Mouse (Mus musculus): ENCODE measurements at regions not wholly inside any gene's neighbourhood (a gene's known extent, or its start where the extent isn't known, plus 50 kb on each side); places are given as distances from the start of the nearest gene placed in this dataset.

DNA sequence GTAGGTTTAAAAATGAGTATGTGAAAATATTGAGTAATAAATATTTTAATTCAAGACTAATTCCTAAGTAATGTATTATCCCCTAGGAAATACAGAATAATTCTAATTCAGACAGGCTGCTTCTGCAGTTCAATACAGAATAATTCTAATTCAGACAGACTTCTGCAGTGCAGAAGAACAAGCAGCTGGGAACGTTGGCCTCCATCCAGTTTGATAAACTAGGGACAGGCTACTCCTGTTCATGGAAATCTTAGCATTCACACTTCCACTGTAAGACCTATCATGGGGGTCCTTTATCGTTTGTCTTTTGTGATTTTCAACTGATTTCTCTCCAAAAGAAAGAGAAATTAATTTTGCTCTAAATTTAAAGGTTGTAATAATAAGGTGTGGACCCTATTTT, 319.2 kb downstream of the Kctd12 start:
- in situ Hi-C loops (cut with MboI, MseI), result no loop called here

DNA sequence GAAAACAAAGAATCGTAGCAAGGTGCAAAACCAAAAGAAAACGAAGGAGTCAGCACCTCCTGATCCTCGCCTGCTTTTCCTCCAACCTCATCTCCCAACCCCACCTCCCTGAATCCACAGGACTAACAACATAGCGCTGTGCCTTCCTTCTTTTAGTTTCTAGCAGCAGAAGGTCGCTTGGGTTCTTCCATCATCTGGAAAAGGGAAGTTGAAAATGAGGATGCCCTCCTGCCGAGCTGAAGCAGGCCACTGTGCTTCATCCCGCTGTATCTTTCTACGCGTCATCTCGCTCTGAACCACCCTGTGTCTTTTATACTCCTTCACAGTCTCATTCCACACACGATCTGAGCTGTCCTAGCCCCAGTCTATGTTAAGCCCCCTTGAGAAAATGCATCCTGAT, 322.1 kb downstream of the Kctd12 start:
- in situ Hi-C loops (cut with MboI, MseI), result no loop called here

DNA sequence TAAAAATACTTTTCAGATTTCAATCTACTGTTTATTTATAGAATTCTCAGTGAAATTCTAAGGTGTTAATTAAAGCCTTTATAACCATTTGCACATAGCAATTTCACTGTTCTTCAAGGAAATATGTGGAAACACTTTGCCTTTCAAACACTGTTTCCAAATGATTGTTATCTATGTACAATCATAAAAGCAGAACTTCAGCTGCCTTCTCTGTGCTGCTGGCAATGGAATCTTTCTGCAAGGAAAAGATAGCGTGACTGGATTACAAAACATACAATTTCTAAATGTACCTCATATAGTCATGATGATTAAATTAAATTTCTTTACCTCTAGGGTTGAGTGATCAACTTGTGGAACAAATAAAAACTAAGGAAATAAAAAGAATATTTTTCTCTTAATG, 326.2 kb downstream of the Kctd12 start:
- in situ Hi-C loops (cut with MboI, MseI), result no loop called here

DNA sequence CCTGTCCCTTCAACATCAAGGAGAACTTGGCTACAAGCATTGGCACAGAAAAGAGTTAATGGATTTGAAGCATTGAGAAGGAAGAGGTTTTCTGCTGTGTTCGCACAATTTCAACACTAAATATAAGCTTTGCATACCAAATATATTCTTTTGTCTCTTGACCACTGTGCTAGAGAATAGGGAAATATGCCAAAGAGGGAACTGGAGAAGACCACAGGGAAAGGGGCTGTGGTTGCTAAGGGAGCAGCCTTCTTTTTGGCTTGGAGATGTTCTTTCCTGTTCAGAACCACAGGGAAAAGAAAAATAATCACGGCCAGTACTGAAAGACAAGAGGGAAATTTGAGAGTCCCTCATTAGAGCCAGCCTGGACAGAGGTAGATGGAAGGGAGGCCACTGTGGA, 352.8 kb downstream of the Kctd12 start:
- in situ Hi-C loops (cut with MboI, MseI), result no loop called here

DNA sequence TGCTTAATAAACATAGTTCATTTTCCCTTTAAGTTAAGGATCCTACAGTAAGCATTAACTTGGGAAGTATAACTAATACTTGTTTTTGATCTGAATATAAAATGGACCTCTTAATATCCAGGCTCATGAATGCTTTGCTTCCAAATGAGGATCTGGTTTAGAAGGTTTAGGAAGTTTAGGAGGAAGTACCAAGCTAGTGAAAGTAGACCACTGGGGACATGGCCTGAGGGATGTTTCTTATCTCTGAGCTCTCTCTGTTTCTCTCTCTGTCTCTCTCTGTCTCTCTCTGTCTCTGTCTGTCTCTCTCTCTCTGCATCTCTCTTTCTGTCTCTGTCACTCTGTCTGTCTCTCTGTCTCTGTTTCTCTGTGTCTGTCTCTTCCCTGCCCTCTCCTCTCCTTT, 360.9 kb downstream of the Kctd12 start:
- in situ Hi-C loops (cut with MboI, MseI), result no loop called here

DNA sequence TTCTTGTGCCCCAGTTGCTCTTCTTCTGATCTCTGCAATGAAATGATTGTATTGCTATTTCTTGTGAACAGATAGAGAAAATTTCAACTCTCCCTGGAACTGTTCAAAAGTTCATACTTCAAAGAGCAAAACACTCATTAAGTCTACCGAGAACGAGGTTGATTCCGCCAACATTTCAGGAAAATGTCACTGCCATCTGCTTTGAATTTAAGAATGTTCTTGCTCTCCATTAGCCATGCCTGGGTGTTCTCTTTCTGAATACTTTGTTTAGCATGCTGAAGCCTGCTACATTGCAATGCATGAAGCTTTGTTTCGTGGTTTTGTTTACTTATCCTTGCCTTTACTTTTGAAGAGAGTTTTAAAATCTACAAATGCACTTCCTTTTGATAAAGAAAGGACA, 363.4 kb downstream of the Kctd12 start:
- in situ Hi-C loops (cut with MboI, MseI), result no loop called here

DNA sequence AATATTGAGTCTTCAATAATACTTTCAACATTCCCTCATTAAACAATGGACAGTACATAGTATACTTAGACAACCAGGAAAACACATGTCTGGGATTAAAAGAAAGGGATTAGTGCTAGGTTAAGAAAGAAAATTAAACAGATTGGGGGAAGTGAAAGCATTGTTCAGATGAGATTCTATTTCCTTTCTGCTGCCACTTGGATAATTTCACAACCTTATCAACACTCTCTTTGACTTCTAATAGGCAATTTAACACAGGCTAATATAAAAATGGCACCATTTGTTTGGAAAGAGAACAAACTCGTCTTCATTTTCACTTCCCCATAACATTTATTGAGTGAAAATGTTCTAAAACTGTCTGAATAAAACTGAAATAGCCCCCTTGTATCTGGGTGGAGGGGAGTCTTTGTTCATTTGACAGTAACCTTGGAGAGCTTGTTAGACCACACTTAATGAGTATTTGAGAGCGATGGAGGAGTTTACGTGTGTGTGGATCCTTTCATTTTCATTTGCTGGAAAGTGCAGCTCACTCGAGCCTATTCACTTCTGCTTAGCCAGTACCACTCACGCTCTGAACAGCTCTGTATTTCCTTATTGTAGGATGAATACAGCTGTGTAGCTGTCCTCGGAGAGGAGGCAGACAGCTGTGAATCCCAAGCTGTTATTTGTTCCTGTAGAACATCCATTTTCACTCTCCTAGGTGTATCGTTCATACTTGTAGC, 366.7 kb downstream of the Kctd12 start:
- in situ Hi-C loops (cut with MboI, MseI), result no loop called here

DNA sequence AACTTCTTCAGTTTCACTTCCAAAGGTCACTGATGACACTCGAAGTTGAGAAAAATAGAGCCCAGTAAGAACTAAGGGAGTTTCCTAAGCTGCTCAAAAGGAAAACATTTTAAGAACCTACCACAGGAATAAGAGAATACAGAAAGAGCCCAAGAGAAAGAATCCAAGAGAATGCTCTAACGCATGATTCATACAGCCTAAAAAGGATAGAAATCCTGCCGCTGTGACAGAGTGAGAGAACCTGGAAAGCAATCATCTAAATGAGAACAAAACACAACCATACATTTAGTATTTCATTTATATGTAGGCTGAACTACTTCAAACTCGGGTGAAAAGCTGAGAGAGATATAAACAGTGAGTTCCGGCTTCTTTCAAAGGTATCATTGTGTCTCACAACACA, 376.4 kb downstream of the Kctd12 start:
- in situ Hi-C loops (cut with MboI, MseI), result no loop called here

DNA sequence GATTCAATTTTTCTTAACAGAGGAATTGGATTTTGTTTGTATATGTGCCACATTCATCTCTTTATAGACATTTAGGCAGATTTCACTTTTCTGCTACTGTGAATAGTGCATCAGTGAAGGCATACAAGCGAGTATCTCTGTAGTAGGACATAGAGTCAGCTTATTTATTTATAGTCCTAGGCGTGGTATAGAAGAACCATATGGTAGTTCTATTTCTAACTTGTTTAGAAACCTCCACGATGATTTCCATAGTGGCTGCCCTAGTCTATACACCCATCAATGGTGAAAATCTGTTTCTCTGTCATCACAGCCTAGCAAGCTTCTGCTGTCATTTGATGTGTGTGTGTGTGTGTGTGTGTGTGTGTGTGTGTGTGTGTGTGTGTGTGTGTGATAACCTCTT, 387.6 kb downstream of the Kctd12 start:
- in situ Hi-C loops (cut with MboI, MseI), result no loop called here

DNA sequence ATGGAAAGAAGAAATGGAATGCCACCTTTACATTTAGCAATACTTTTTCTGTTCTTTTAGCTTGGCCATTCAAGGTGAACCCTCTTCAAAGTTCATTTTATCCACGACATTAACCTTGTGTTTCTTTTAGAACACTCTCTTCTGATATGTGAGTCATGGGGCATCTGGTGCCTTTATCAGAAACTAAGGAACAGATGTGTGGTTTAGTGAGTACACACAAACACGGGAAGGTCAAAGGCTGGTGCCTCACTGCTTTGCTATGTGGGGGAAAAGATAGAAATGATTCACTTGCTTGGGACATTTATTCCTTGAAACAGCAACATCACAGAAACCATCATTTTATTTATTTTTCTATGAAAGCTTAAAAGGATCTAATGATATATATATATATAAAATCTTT, 428.7 kb downstream of the Kctd12 start:
- in situ Hi-C loops (cut with MboI, MseI), result no loop called here

DNA sequence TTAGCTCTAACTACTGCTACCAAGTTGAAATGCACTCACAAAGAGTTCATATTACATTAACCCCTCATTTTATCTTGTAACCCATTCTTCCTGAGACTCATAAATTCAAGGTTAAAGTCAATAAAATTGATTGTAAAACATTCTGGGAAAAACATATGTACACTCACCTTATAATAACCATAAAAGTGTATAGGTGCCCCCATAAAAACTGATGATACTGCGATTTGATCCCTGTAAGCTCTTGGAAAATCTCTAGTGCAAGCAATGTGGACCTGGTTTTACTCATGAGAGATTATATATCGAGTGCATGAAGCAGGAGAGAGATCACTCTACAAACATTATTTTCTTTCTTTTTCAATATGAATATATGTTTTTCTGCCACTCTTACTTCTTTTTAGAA, 429.8 kb downstream of the Kctd12 start:
- in situ Hi-C loops (cut with MboI, MseI), result no loop called here

DNA sequence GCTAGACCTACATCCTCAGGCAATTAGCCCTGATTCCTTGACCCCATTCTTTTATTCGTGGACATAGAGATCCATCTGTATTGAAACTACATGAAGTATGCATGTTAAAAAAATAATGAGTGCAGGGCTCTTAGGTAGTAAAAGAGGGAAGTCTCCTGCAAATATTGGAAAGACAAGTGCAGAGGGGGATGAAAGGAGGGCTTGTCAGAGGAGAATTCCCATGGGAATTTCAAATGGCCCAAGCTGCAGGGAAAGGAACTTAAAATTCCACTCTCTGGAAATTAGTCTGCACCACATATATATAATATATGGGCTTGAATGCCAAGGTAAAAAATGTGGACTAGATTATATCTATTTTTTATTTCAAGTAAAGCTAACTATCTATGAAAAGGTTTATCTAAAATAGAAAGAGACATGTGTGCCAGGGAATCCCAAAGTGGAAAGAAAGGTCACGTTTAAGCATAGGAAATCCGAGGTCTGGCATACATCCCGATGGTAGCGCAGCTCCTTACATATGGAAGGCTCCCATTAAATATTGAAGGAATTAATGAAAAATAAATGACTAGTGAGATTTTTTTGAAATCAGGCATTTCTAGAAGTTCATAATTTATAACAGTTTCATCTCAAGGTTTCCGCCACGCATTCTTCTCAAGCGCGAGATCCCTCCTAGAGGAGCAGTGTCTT, 457.4 kb downstream of the Kctd12 start:
- in situ Hi-C loops (cut with MboI, MseI), result no loop called here

DNA sequence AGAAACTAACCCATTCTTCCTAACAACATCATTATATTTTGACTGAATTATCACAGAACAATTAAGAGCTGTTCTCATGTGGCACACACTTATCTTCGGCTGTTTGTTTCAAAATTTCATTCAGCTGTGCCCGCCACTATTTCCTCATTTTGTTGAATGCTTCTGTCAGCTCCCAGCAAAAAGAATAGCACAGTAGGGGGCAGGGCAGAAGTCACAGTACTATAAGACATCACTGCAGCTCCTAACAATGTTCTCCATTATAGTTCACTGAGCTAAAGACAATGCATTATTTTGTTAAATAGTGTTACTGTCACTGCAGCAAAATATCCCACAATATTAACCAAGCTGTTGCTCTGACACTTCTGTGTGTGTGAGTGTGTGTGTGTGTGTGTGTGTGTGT, 465.7 kb downstream of the Kctd12 start:
- in situ Hi-C loops (cut with MboI, MseI), result no loop called here

DNA sequence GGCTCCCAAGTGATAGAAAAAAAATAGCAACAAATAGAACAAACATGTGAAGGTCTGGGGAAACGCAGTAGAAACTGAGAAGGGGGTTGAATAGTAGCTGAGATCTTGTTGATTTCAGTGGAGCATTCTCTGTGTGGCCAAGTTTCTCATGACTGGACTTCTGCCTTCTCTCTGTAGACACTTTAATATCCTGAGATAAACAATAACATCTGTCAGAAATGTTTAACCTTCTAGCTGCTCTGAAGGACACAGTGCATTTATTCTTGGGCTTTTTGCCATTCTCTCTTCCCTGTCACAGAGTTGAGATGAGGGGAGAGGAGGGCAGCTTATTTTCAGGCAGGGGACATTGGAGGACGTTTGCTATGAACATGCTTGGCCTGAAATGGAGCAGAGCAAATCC, 467.9 kb downstream of the Kctd12 start:
- in situ Hi-C loops (cut with MboI, MseI), result no loop called here

DNA sequence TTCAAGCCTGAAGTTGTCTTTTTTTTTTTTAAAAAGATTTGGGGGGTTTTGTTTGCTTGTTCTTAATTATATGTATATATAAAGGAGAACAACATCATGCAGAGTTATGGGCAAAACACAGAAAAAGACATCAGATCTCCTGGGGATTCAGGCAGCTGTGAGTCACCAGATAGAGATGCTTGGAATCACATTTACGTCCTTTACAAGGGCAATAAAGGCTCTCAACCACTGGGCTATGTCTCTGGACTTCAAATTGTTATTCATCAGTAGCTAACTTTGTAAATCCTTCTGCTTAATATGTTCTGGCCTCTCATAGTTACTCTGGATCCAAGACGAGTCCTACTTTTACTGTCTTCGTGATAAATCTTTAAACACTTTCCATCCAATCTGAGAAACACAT, 469.8 kb downstream of the Kctd12 start:
- in situ Hi-C loops (cut with MboI, MseI), result no loop called here

DNA sequence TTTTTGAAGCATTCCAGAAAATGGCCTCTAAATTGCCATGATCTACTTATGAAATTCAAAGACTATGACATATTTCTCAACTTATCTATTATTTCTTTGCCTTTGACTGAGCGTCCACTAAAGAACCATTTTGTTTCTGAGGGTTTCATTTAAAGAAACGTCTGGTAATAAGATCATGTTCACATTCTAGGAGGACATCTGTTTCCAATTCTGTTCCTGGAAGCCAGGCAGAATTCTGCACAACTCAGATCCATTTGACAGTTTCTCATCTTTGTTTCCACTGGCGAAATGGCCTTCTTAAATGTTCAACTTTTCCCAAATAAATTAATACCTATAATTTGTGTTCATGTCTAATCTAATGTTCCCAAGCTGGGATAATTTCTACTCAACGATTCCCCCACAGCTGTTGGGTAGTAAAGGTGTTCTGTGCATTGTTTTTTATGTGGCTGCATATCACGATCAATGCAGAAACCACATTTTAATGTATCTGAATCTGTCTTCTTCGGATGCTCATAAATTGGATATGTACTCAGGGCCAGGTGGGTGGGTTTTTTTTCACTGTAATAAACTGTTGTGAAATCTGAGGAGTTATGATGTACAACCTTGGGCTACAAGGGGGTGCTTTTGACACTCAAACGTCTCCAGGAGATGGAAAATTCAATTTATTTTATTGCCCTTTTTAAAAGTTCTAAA, 470.6 kb downstream of the Kctd12 start:
- in situ Hi-C loops (cut with MboI, MseI), result no loop called here

DNA sequence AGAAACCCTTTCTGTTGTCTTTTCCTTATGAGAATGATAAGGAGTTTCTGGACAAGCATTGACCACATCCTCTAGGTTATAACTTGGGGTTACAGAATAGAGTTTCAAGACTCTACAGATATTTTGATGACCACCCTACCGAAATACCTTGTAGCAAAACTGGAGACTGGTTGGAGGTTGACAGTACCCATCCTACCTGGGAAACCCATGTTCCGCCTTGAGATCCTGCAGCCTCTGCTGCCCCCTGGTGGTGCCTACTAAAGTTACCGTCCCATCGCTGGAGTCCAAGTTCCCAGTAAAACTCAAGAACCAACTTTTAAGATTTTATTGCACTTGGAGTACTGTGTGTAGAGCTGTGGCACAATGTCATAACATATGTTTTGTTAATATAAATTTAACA, 472.1 kb downstream of the Kctd12 start:
- in situ Hi-C loops (cut with MboI, MseI), result no loop called here

DNA sequence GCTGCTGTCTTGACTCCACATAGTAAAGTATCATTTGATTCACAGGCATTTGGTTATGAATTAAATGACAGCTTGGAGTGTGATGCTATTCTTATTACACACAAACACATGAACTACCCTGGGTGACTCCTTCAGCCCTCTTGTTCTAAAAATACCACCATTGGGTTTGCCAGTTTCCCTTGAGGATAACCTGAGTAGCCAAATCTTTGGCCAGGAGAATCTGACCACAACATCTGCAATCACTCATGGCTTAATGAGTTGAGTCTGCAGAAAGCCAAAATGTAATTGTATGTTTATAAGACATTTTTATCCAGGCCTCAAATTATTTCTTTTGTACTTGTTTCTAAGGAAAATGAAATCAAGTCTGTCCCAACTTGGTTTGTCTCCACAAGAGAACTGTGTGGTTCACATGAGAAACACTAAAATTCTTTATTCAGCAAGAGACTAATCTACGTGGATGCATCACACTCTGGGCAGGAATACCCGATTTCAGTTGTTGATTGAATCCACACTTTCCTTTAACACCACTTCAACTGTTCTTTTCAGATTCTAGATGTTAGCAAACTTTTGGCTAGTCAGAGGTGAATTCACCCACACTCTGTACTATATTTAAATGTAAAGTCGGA, 476.6 kb downstream of the Kctd12 start:
- in situ Hi-C loops (cut with MboI, MseI), result loop anchor here (5.0 kb wide), 1 partner anchor 564 kb away; no protein-coding TSS in a partner anchor

DNA sequence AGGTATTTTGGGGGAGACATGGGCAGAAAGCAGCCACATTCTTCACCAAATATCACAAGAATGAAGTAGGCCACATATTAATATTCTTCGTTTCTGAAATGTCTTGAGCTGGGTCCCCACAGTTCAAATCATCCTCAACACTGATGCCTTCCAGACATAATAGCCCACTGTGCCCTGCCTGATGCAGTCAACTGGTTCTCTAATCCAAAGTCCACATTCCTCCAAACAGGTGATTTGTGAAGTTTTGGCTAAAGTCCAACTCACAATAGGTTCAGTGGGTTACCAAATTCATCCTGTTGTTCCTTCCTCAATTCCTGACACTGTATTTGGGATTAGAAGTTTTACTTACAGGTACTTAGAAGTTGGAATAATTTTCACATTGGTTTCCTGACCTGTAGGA, 485.3 kb downstream of the Kctd12 start:
- in situ Hi-C loops (cut with MboI, MseI), result no loop called here

DNA sequence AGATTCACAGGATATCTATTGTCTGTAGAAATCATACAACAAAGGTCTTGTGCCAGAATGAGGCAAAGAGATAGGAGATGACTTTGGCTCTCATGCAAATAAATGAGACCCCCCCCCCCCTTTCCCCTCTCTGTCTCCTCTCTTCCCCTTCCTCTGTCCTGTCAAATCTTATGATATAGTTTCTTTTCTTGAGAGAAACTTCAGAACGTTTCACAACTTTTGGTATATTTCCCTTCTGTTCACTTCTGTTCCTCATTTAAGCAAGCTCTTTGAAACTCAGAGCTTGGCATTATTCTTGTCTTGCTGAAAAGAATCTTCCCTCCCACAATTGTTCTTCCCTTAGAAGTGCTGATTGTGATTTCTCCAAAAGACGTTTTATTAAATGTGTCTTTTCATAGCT, 490.1 kb downstream of the Kctd12 start:
- in situ Hi-C loops (cut with MboI, MseI), result no loop called here

DNA sequence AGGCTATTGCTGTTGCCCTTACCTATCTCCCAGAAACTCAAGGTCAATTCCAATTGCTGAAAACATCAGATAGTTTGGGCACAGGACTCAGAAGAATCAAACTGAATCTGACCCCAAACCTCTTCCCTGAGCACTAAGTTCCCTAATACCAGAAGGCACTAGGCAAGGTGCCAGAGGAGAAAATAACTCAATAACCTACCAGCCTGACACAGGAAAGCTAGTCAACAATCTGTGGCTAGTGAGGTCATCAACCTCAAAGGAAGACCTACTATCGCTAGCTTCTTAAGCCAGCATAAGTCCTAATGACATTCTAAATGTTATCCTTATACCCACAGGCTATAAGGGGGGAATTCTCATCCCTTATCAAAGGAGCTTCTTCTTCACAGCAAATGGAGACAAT, 491.2 kb downstream of the Kctd12 start:
- in situ Hi-C loops (cut with MboI, MseI), result no loop called here

DNA sequence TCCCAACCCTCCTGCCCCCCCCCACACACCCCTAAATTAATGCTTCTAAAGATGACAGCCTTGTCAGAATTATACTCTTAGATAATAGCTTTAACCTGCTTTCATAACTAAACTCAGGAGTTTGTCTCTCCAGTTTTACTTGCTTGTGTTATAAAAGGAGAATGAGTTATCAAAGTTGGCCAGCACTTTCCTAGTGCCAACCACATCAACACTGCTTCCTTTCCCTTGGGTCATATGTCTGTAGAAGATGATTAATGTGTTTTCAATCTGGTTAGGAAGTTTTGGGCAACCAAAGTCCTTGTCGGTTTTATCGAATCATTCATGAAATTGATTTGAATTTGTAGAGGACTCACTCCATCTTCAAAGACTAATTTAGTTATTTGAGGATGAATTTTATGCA, 505.3 kb downstream of the Kctd12 start:
- in situ Hi-C loops (cut with MboI, MseI), result no loop called here

DNA sequence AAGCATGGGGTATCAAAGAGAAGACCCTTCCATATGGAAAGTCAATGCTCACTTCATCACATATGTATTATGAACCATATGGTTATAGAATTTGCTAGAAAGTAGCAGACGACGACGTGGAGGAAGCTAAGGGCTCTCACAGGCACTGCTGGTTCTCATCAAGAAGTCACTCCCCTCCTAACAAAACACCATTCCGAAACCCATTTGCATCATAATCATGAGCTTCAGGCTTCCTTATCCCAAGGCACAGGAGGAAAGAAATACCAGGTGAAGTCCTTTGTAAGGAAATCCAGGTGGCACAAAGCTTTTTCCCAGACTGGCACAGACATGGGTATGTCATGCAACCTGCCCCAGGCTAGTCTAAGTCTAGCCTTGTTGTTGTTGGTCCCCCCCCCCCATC, 513.1 kb downstream of the Kctd12 start:
- in situ Hi-C loops (cut with MboI, MseI), result no loop called here
